Mouse (Mus musculus): ENCODE results near the gene Lpar3. TPM values are rescaled to one million over a fixed set of nuclear protein-coding genes. Genes with fewer than 3 reads are reported as not detected.

Gene Lpar3
- total RNA-seq, 2 experiments from 2014 or later, result not detected

Other genes starting within 250 kb of the Lpar3 start
- 2.3 and 5.3 TPM in 2 replicates for gene Syde2, start 233.1 kb upstream of the Lpar3 start, total RNA-seq (2014; fragmentation: Nextera tagmentation)
- 2.7 and 3.6 TPM in 2 replicates for gene Syde2, start 233.1 kb upstream of the Lpar3 start, total RNA-seq (2017)
- not detected in 2 replicates for gene Wdr63, start 112.8 kb upstream of the Lpar3 start, total RNA-seq (2014; fragmentation: Nextera tagmentation)
- gene Wdr63, start 112.8 kb upstream of the Lpar3 start, total RNA-seq (2017), result not detected in 2 replicates
- gene Mcoln3, start 103.5 kb upstream of the Lpar3 start, total RNA-seq (2014; fragmentation: Nextera tagmentation), result not detected in 2 replicates
- gene Mcoln3, start 103.5 kb upstream of the Lpar3 start, total RNA-seq (2017), result not detected in 2 replicates
- 0.75 TPM in 1 of 2 replicates, not detected in the other for gene Mcoln2, start 71.1 kb upstream of the Lpar3 start, total RNA-seq (2014; fragmentation: Nextera tagmentation)
- 0.52 and 4.1 TPM in 2 replicates for gene Mcoln2, start 71.1 kb upstream of the Lpar3 start, total RNA-seq (2017)
- gene Ssx2ip, start 183.7 kb downstream of the Lpar3 start, total RNA-seq (2014; fragmentation: Nextera tagmentation), result 7.6 and 13.9 TPM in 2 replicates
- 17.7 and 19.8 TPM in 2 replicates for gene Ssx2ip, start 183.7 kb downstream of the Lpar3 start, total RNA-seq (2017)
- 4.7 and 10.5 TPM in 2 replicates for gene Ctbs, start 228.8 kb downstream of the Lpar3 start, total RNA-seq (2014; fragmentation: Nextera tagmentation)
- 7.3 and 10.9 TPM in 2 replicates for gene Ctbs, start 228.8 kb downstream of the Lpar3 start, total RNA-seq (2017)